In the genomic region with DNA sequence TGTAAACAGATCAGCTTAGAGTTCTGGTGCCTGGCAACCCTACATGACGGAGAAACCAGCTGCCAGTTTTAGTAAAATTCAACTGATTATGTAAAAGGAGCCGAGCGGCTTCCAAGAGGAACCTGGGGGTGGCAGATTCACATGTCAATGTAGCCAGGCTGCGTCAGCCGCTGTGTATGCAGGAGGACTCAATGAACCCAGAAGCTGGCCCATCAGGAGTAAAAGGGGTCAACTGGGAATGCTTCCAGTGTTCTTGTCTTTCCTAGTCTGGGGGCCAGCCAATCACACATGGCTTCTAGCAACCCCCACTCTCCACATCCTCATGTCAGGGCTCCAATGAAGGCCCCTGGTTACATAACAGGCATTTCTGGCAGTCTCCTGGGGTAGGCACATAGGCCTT, we compare ENCODE assay signal across 10 mouse cellular contexts. TPM values are rescaled to one million over a fixed set of nuclear protein-coding genes. Genes with fewer than 3 reads are reported as not detected.
DNase-seq lines count a peak whose midpoint lies in the region; ATAC-seq and TF ChIP-seq lines count a peak whose summit lies in the region.
"Had no signal": no experiment of that assay in that cellular context is flagged by ENCODE, and none has a peak within 500 bp of the region (broad histone marks: within the 10 kb centered on the region; RNA-seq: fewer than 3 reads in every experiment).

No protein-coding gene starts in this region.

- peak overlapping the region; percentile 86 for H3K27ac ChIP-seq in kidney, adult 2 months (ENCODE audit: insufficient read depth, low read depth, low read length)
- no peak overlapping the region for H3K27ac ChIP-seq in forebrain, embryonic 16.5 days (ENCODE audit: low read length)
- H3K27ac ChIP-seq: forebrain, embryonic 13.5 days; hindbrain, embryonic 12.5 days had no signal

- no peak overlapping the region for H3K9ac ChIP-seq in forebrain, embryonic 16.5 days (replicated peaks; ENCODE audit: low read depth, low read length)
- H3K9ac ChIP-seq: forebrain, embryonic 13.5 days; hindbrain, embryonic 12.5 days had no signal

- H3K36me3 ChIP-seq in kidney, adult 2 months (ENCODE audit: control insufficient read depth, insufficient read depth, low read length): no peaks in the 10 kb centered on the region; the same call in 1 of the 2 replicates
- peaks cover 3% of the 10 kb centered on the region for H3K36me3 ChIP-seq in forebrain, embryonic 16.5 days (ENCODE audit: control insufficient read depth, insufficient read depth)

- TF ChIP-seq POLR2A in kidney, adult 2 months (IDR thresholded peaks at IDR 0.05; ENCODE audit: low read depth, low read length): no peak

- H3K4me2 ChIP-seq in forebrain, embryonic 16.5 days (ENCODE audit: low read length): no peak overlapping the region
- H3K4me2 ChIP-seq: forebrain, embryonic 13.5 days; hindbrain, embryonic 12.5 days had no signal

- peak; percentile 91 for DNase-seq in kidney, adult 2 months
- no peak for DNase-seq in kidney, postnatal 10 days
- DNase-seq in frontal cortex, adult 2 months (ENCODE audit: extremely low spot score in 1 of 2, low spot score in 1 of 2): peak; percentile 86 to 91
- DNase-seq in layer of hippocampus, adult 11-12 months (ENCODE audit: low spot score): peak; percentile 75
- DNase-seq in right cerebral cortex, adult 2 months (ENCODE audit: low spot score in 2 of 2): peak; percentile 71 to 81
- DNase-seq in MN1 (ENCODE audit: low spot score): no peak
- DNase-seq: adrenal gland, postnatal 14 days had no signal

- H3K9me3 ChIP-seq in forebrain, embryonic 16.5 days (ENCODE audit: control insufficient read depth, low read length): no peaks in the 10 kb centered on the region
- H3K9me3 ChIP-seq: forebrain, embryonic 13.5 days; hindbrain, embryonic 12.5 days had no signal

- WGBS in kidney, adult 2 months: 53% methylated on average over 5 of the region's 5 CpGs
- WGBS in forebrain, embryonic 16.5 days: 90% methylated on average over 5 of the region's 5 CpGs

- no peak for ATAC-seq in forebrain, embryonic 16.5 days
- ATAC-seq: forebrain, embryonic 13.5 days had no signal

- H3K27me3 ChIP-seq in kidney, adult 2 months (replicated peaks; ENCODE audit: control insufficient read depth, insufficient read depth, low read length): no peaks in the 10 kb centered on the region
- no peaks in the 10 kb centered on the region for H3K27me3 ChIP-seq in forebrain, embryonic 16.5 days (replicated peaks; ENCODE audit: control insufficient read depth, insufficient read depth, low read length)
- H3K27me3 ChIP-seq: forebrain, embryonic 13.5 days; hindbrain, embryonic 12.5 days had no signal

- H3K4me3 ChIP-seq in kidney, adult 2 months (ENCODE audit: insufficient read depth, low read depth, low read length): no peak overlapping the region
- no peak overlapping the region for H3K4me3 ChIP-seq in forebrain, embryonic 16.5 days (replicated peaks; ENCODE audit: low read length)
- H3K4me3 ChIP-seq: forebrain, embryonic 13.5 days; hindbrain, embryonic 12.5 days had no signal

- no peak for TF ChIP-seq CTCF in kidney, adult 2 months (conservative IDR thresholded peaks at IDR 0.05; ENCODE audit: insufficient read depth, insufficient read length, low read depth, low read length)

- peaks cover 25% of the 10 kb centered on the region; the same call in 1 of the 2 replicates for H3K4me1 ChIP-seq in kidney, adult 2 months (ENCODE audit: control insufficient read depth, insufficient read depth, low read length)
- H3K4me1 ChIP-seq in forebrain, embryonic 16.5 days (replicated peaks; ENCODE audit: control insufficient read depth, insufficient read depth, low read length): no peaks in the 10 kb centered on the region

RNA-seq across cellular contexts. Expression of a gene that starts 6.3 kb away (rescaled TPM):
- 172 and 274 TPM in 2 replicates for polyA plus RNA-seq in kidney, adult 2 months (2012; rRNA removed)
- polyA plus RNA-seq in frontal cortex, adult 2 months (2012; rRNA removed): 235 and 288 TPM in 2 replicates
- 243 and 277 TPM in 2 replicates for polyA plus RNA-seq in forebrain, embryonic 16.5 days (2015; fragmentation: Nextera tagmentation; extraction: Ambion mirVana)

RNA-seq across cellular contexts. Expression of a gene that starts 9.4 kb away (rescaled TPM):
- polyA plus RNA-seq in kidney, adult 2 months (2012; rRNA removed): 12.4 and 14.6 TPM in 2 replicates
- polyA plus RNA-seq in frontal cortex, adult 2 months (2012; rRNA removed): 35.9 and 36.2 TPM in 2 replicates
- 47.2 and 49.1 TPM in 2 replicates for polyA plus RNA-seq in forebrain, embryonic 16.5 days (2015; fragmentation: Nextera tagmentation; extraction: Ambion mirVana)

RNA-seq across cellular contexts. Expression of a gene that starts 17.0 kb away (rescaled TPM):
- polyA plus RNA-seq in kidney, adult 2 months (2012; rRNA removed): 5.1 and 6.0 TPM in 2 replicates
- 37.2 and 42.7 TPM in 2 replicates for polyA plus RNA-seq in frontal cortex, adult 2 months (2012; rRNA removed)
- polyA plus RNA-seq in forebrain, embryonic 16.5 days (2015; fragmentation: Nextera tagmentation; extraction: Ambion mirVana): 4.1 and 5.7 TPM in 2 replicates

RNA-seq across cellular contexts. Expression of a gene that starts 26.8 kb away (rescaled TPM):
- 5.7 and 8.1 TPM in 2 replicates for polyA plus RNA-seq in kidney, adult 2 months (2012; rRNA removed)
- polyA plus RNA-seq in frontal cortex, adult 2 months (2012; rRNA removed): 15.0 and 16.2 TPM in 2 replicates
- 13.8 and 14.4 TPM in 2 replicates for polyA plus RNA-seq in forebrain, embryonic 16.5 days (2015; fragmentation: Nextera tagmentation; extraction: Ambion mirVana)

RNA-seq across cellular contexts. Expression of a gene that starts 28.7 kb away (rescaled TPM):
- 177 and 182 TPM in 2 replicates for polyA plus RNA-seq in kidney, adult 2 months (2012; rRNA removed)
- polyA plus RNA-seq in frontal cortex, adult 2 months (2012; rRNA removed): 70.6 and 75.5 TPM in 2 replicates
- 35.6 and 35.9 TPM in 2 replicates for polyA plus RNA-seq in forebrain, embryonic 16.5 days (2015; fragmentation: Nextera tagmentation; extraction: Ambion mirVana)

Comparison
In these comparisons a context has a peak if more than half of its experiments do, and no peak if none do; other contexts are left out.
1. DNase-seq: peak in kidney, adult 2 months (single experiment), frontal cortex, adult 2 months (2 of 2), layer of hippocampus, adult 11-12 months (single experiment) and right cerebral cortex, adult 2 months (2 of 2); none in kidney, postnatal 10 days (single experiment) and MN1 (single experiment).